Mouse (Mus musculus): ENCODE measurements around the gene Hoxb3. TPM values are rescaled to one million over a fixed set of nuclear protein-coding genes. Genes with fewer than 3 reads are reported as not detected.
A peak's percentile ranks its signal among the peaks of the same experiment; 100 is the strongest.

Hoxb3 gene
- polyA plus RNA-seq, 1 experiment from 2014 or later = 0.11 TPM

- 1% methylated on average over 13 of the region's 13 CpGs for WGBS
- Histone ChIP-seq H3K9ac (replicated peaks) (no peak overlapping the region), H3K27ac (no peak overlapping the region), H3K9me3 (no peaks in the 10 kb centered on the region), H3K4me2 (replicated peaks) (no peak overlapping the region), H3K27me3 (peaks cover 100% of the 10 kb centered on the region), H3K4me3 (replicated peaks) (no peak overlapping the region), H3K36me3 (no peaks in the 10 kb centered on the region), H3K4me1 (replicated peaks) (no peaks in the 10 kb centered on the region; the same call in 1 of the 2 replicates)
- no peak for ATAC-seq
Observed at GRCm38 (mm10) chr11:96306908-96307269, 16.2 kb upstream of the Hoxb3 start.

- no peak overlapping the region for H3K4me3 ChIP-seq (replicated peaks)
- no peaks in the 10 kb centered on the region; the same call in 1 of the 2 replicates for H3K4me1 ChIP-seq (replicated peaks)
- no peaks in the 10 kb centered on the region for H3K9me3 ChIP-seq
- 10% methylated on average over 4 of the region's 4 CpGs for WGBS
- no peak overlapping the region for H3K4me2 ChIP-seq (replicated peaks)
- ATAC-seq = no peak
- H3K27me3 ChIP-seq = peaks cover 100% of the 10 kb centered on the region
- H3K27ac ChIP-seq = no peak overlapping the region
- no peaks in the 10 kb centered on the region for H3K36me3 ChIP-seq
- no peak overlapping the region for H3K9ac ChIP-seq (replicated peaks)
Observed at GRCm38 (mm10) chr11:96308763-96309162, 14.4 kb upstream of the Hoxb3 start.

- Histone ChIP-seq H3K9ac (replicated peaks) (no peak overlapping the region), H3K4me1 (replicated peaks) (no peaks in the 10 kb centered on the region), H3K36me3 (no peaks in the 10 kb centered on the region), H3K9me3 (no peaks in the 10 kb centered on the region), H3K27me3 (peaks cover 100% of the 10 kb centered on the region), H3K4me2 (replicated peaks) (no peak overlapping the region), H3K4me3 (replicated peaks) (no peak overlapping the region), H3K27ac (no peak overlapping the region)
- ATAC-seq = no peak
- 7% methylated on average over 4 of the region's 4 CpGs for WGBS
Observed at GRCm38 (mm10) chr11:96309288-96309687, 13.8 kb upstream of the Hoxb3 start.

GRCm38 (mm10) chr11:96310183-96310938 is 12.8 kb upstream of the Hoxb3 start:
- no peak overlapping the region for H3K4me2 ChIP-seq (replicated peaks)
- H3K9ac ChIP-seq (replicated peaks) = no peak overlapping the region
- H3K36me3 ChIP-seq = no peaks in the 10 kb centered on the region
- no peaks in the 10 kb centered on the region for H3K4me1 ChIP-seq (replicated peaks)
- no peak for ATAC-seq
- H3K27ac ChIP-seq = no peak overlapping the region
- no peaks in the 10 kb centered on the region for H3K9me3 ChIP-seq
- no peak overlapping the region for H3K4me3 ChIP-seq (replicated peaks)
- H3K27me3 ChIP-seq = peaks cover 100% of the 10 kb centered on the region
- WGBS = 4% methylated on average over 20 of the region's 20 CpGs

- 7% methylated on average over 6 of the region's 6 CpGs for WGBS
- ATAC-seq = no peak
- Histone ChIP-seq H3K4me3 (replicated peaks) (no peak overlapping the region), H3K4me2 (replicated peaks) (no peak overlapping the region), H3K36me3 (no peaks in the 10 kb centered on the region), H3K27me3 (peaks cover 100% of the 10 kb centered on the region), H3K9ac (replicated peaks) (no peak overlapping the region), H3K9me3 (no peaks in the 10 kb centered on the region), H3K27ac (no peak overlapping the region), H3K4me1 (replicated peaks) (no peaks in the 10 kb centered on the region)
Observed at GRCm38 (mm10) chr11:96311097-96311496, 12.0 kb upstream of the Hoxb3 start.

- no peaks in the 10 kb centered on the region for H3K4me1 ChIP-seq (replicated peaks)
- 1% methylated on average over 31 of the region's 31 CpGs for WGBS
- H3K27me3 ChIP-seq = peaks cover 100% of the 10 kb centered on the region
- peak; percentile 73; the same call in 1 of the 2 replicates for ATAC-seq
- H3K36me3 ChIP-seq = no peaks in the 10 kb centered on the region
- no peaks in the 10 kb centered on the region for H3K9me3 ChIP-seq
- H3K4me2 ChIP-seq (replicated peaks) = no peak overlapping the region
- H3K4me3 ChIP-seq (replicated peaks) = no peak overlapping the region
- no peak overlapping the region for H3K9ac ChIP-seq (replicated peaks)
- no peak overlapping the region for H3K27ac ChIP-seq
Observed at GRCm38 (mm10) chr11:96311520-96312417, 11.4 kb upstream of the Hoxb3 start.

GRCm38 (mm10) chr11:96313134-96313533 is 10.0 kb upstream of the Hoxb3 start:
- no peak overlapping the region for H3K4me2 ChIP-seq (replicated peaks)

GRCm38 (mm10) chr11:96313806-96314428 is 9.2 kb upstream of the Hoxb3 start:
- Histone ChIP-seq H3K4me1 (replicated peaks) (peaks cover 7% of the 10 kb centered on the region; the same call in 1 of the 2 replicates), H3K4me3 (replicated peaks) (no peak overlapping the region), H3K4me2 (replicated peaks) (no peak overlapping the region), H3K9me3 (no peaks in the 10 kb centered on the region), H3K27ac (no peak overlapping the region), H3K9ac (replicated peaks) (no peak overlapping the region), H3K36me3 (no peaks in the 10 kb centered on the region), H3K27me3 (peaks cover 100% of the 10 kb centered on the region)
- no peak for ATAC-seq
- WGBS = 7% methylated on average over 12 of the region's 12 CpGs

More at GRCm38 (mm10) chr11:96313134-96313533, 10.0 kb upstream of the Hoxb3 start:
- peaks cover 1% of the 10 kb centered on the region; the same call in 1 of the 2 replicates for H3K4me1 ChIP-seq (replicated peaks)
- no peak overlapping the region for H3K9ac ChIP-seq (replicated peaks)
- WGBS = 15% methylated on average over 2 of the region's 2 CpGs
- H3K9me3 ChIP-seq = no peaks in the 10 kb centered on the region
- H3K27ac ChIP-seq = no peak overlapping the region
- no peaks in the 10 kb centered on the region for H3K36me3 ChIP-seq
- no peak overlapping the region for H3K4me3 ChIP-seq (replicated peaks)
- peaks cover 100% of the 10 kb centered on the region for H3K27me3 ChIP-seq
- no peak for ATAC-seq

- Histone ChIP-seq H3K4me2 (replicated peaks) (no peak overlapping the region), H3K36me3 (no peaks in the 10 kb centered on the region), H3K4me1 (replicated peaks) (peaks cover 9% of the 10 kb centered on the region; the same call in 1 of the 2 replicates), H3K27ac (no peak overlapping the region), H3K4me3 (replicated peaks) (no peak overlapping the region), H3K9me3 (no peaks in the 10 kb centered on the region), H3K27me3 (peaks cover 100% of the 10 kb centered on the region), H3K9ac (replicated peaks) (no peak overlapping the region)
- WGBS = 2% methylated on average over 34 of the region's 34 CpGs
- no peak for ATAC-seq
Observed at GRCm38 (mm10) chr11:96314671-96315343, 8.3 kb upstream of the Hoxb3 start.

GRCm38 (mm10) chr11:96315344-96315681 is 7.8 kb upstream of the Hoxb3 start:
- ATAC-seq = no peak
- H3K27ac ChIP-seq = no peak overlapping the region
- H3K4me2 ChIP-seq (replicated peaks) = no peak overlapping the region
- H3K27me3 ChIP-seq = peaks cover 100% of the 10 kb centered on the region
- H3K4me1 ChIP-seq (replicated peaks) = peaks cover 9% of the 10 kb centered on the region; the same call in 1 of the 2 replicates
- no peak overlapping the region for H3K9ac ChIP-seq (replicated peaks)
- H3K9me3 ChIP-seq = no peaks in the 10 kb centered on the region
- no peaks in the 10 kb centered on the region for H3K36me3 ChIP-seq
- 4% methylated on average over 5 of the region's 5 CpGs for WGBS
- H3K4me3 ChIP-seq (replicated peaks) = no peak overlapping the region

- no peaks in the 10 kb centered on the region for H3K36me3 ChIP-seq
- H3K9ac ChIP-seq (replicated peaks) = no peak overlapping the region
- no peak overlapping the region for H3K4me2 ChIP-seq (replicated peaks)
- no peak overlapping the region for H3K27ac ChIP-seq
- H3K4me1 ChIP-seq (replicated peaks) = peaks cover 9% of the 10 kb centered on the region; the same call in 1 of the 2 replicates
- 7% methylated on average over 18 of the region's 18 CpGs for WGBS
- H3K9me3 ChIP-seq = no peaks in the 10 kb centered on the region
- H3K27me3 ChIP-seq = peaks cover 100% of the 10 kb centered on the region
- H3K4me3 ChIP-seq (replicated peaks) = no peak overlapping the region
- no peak for ATAC-seq
Observed at GRCm38 (mm10) chr11:96316696-96317607, 6.2 kb upstream of the Hoxb3 start.

Data from midbrain, embryonic 13.5 days (tissue).